Mouse (Mus musculus) kidney, adult 11 months (tissue): ENCODE measurements around the gene Iqgap1.
A peak's percentile ranks its signal among the peaks of the same experiment; 100 is the strongest.
"Not testable (repeated sequence)": the region's sequence is repeated elsewhere in the genome, so short reads cannot be mapped to it uniquely, and the experiment has no call there.

Experiments used
- DNase-seq: peaks from one replicate; pipeline ENCODE4 v3.0.0; 2022

Gene Iqgap1

DNA sequence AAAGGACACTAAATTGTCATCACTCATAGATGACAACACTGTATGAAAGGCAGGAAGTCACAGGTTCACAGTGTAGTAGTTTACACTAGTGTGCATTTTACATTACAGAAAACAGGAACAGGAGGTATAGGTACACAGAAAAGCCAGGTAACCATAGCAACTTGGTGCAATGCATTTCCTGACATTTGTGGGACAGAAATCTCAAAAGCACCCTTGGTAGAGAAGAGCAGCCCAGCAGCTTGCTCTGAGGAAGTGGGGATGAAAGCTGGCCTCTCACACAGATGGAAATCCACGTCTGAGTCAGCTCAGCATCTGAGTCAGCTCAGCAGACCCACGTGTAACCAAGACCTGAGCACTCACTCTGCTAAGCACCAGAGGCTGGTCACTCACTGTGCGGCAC lies 59.7 kb downstream of the Iqgap1 start:
- DNase-seq: no peak

GRCm38 (mm10) chr7:80763864-80764437 lies 61.8 kb downstream of the Iqgap1 start:
- peak; percentile 65 for DNase-seq

- DNase-seq: peak; percentile 66
These were observed 63.5 kb downstream of the Iqgap1 start for GRCm38 (mm10) chr7:80762297-80762696.

DNA sequence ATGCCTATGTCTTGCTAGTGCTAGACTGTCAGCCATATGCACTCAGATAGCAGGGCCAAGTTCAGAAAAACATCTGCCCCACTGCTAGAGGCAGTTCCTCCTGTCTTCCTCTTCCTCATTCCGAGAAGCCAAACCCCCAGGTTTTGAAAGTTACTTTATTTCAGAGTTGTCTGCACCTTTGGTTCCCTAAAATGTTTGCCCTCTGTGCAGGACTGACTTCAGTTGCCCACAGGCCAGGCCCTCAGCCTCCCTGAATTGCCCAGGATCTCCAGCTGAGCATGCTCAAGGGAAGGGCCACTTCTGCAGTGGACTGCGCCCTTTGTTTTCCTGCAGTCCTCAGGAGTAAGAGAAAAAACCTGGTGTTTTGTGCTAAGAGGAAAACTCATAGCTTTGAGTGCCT lies 71.7 kb downstream of the Iqgap1 start:
- no peak for DNase-seq

- DNase-seq: peak; percentile 93
These were observed 72.2 kb downstream of the Iqgap1 start for GRCm38 (mm10) chr7:80753613-80754012.

- no peak for DNase-seq
These were observed 76.2 kb downstream of the Iqgap1 start for GRCm38 (mm10) chr7:80749624-80750023.

GRCm38 (mm10) chr7:80749109-80749508 lies 76.7 kb downstream of the Iqgap1 start:
- DNase-seq: not testable (repeated sequence)

- DNase-seq: no peak
These were observed 78.4 kb downstream of the Iqgap1 start for GRCm38 (mm10) chr7:80747371-80747770.

DNA sequence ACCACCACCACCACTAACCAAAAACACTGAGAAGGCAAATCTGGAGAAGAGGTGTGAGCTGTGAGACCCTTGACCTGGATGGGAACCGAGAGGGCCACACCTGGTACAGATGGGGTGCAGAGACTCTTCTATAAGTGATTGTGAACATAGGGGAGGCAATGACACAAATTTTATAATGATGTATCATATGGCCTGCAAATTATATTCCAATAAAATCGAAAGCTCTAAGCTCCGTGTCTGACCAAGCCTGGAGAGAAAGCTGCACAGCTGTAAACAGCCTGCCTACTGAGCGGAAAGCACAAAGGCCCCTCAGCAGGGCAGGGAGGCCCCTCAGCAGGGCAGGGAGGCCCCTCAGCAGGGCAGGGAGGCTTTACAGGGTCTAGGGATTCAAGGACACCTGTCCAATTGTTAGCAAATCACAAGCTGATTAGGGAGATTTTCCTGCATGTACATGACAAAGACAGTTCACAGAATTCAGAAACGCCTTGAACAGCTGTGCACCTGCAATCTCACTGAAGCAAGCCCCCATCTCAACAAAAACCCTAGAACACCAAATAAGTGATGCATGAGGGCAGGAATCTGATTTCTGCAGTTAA lies 79.5 kb downstream of the Iqgap1 start:
- no peak for DNase-seq

GRCm38 (mm10) chr7:80745746-80746145 lies 80.0 kb downstream of the Iqgap1 start:
- DNase-seq: no peak

DNA sequence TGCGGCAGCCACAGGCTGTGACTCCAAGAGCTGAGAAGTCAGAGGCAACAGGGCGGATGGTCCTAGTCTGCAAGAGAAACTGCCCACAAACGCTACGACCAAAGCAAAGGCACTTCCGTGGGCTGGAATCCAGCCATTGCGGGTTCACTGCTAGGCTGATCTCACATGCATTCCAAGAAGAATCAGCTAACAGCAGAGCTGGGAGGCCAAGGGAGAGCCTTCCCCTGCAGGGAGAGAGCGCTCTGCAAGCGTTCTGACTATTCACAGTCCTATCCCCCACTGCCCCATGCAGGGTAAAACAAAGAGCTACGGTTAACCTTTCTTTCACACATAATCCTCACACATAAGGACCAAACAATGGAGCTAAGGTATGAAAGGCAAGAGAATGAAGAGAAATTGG lies 80.5 kb downstream of the Iqgap1 start:
- DNase-seq: no peak

DNA sequence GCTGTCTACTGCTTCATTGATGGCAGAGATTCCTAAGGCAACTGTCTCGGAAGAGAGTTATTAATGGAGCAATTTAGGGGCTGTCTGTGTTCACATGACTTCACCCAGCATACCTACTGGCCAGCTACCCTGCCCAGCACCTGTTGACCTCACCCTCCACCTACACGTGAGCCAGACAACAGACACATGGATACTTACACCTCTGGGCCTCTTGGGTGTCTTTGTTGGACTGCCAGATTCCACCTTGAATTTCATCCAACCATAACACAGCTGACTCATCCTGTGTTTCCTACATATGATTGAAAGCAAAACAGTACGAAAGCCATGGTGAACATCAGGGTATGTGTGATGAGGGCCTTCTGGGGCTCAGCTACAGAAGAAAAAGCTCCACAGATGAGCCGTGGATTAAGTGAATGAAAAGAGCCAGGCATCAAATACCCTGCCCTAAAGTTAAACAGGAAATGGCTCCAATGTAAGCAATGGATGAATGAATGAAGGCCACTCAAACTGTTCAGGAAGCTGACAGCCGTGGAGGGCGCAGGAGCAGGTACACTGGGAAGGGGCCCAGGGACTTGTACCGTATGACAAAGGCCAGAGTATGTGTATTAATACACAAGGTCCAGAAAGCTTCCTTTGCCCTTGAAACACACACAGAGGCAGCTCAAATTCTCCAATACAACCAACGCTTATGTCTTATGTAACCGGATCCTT lies 81.7 kb downstream of the Iqgap1 start:
- DNase-seq: no peak

- no peak for DNase-seq
These were observed 83.1 kb downstream of the Iqgap1 start for GRCm38 (mm10) chr7:80742671-80743070.

DNA sequence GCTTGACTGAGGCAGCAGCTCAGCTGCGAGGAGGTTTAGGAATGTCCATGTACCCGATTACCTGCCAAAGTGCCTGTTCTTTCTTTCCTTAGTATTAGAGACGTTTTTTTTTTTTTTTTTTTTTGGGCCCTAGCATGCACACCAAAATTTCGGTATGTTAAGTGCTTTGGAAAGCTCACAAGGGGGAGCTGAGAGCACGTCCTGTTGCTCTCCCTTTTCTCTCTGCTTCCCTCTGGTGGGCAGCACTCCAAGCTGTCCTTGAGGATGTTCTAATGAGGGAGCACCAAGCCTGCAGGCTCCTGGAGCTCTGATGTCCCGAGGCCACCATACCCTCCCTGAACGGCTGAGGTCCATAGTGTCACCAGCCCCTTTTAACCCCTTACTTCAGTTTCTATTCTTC lies 84.8 kb downstream of the Iqgap1 start:
- peak; percentile 53 for DNase-seq

- no peak for DNase-seq
These were observed 89.6 kb downstream of the Iqgap1 start for GRCm38 (mm10) chr7:80736199-80736598.

DNA sequence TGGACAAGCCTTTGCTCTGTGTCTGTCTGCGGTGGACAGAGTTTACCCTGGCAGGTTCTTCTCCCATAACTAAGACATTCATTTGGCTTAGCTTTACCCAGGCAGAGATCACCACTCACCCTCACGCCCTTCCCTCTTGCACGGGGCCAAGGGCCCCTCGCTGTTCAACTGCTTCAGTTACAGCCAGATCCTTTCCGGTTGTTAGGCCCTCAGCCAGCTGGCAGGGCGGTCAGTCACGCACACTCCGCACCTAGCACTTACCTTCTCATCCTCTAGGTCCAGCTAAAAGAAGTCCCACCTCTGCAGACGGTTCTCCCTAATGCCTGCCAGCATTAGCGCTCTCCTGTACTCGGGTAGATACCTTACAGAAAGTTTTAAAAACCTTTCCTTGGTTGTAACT lies 92.8 kb downstream of the Iqgap1 start:
- DNase-seq: no peak

DNA sequence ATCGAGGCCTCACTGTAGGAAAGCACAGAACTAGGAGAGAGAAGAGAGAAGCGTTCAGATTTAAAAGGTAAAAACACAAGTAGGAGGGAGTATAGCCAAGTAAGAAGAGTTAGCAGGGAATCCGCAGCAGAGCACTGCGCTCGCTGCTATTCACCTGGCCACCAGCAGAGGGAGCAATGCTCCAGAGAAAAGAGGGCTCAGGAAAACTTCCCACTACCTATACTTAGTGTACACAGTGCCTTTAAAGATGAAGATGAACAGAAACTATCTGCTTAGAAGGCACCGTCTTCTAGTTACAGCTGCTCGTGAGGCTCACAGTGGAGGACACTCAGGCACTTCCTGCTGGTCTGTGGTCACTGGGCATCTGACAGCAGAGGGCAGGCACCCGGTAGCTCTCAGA lies 96.1 kb downstream of the Iqgap1 start:
- DNase-seq: peak; percentile 32

GRCm38 (mm10) chr7:80721041-80721440 lies 104.7 kb downstream of the Iqgap1 start:
- DNase-seq: no peak

DNA sequence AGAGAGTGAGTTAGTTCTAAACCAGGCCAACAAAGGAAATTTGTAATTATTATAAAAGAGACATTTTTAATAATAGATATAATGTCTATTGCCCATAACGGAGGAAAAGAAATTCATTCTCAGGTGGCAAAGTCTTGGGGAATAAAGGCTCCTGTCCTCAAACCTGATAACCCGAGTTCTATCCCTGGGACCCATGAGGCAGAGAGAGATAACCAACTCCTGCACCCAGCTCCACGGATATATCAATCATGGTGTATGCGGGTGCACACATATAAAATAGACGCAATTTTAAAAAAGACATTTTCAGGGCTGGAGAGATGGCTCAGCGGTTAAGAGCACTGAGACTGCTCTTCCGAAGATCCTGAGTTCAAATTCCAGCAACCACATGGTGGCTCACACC lies 106.2 kb downstream of the Iqgap1 start:
- DNase-seq: no peak

DNA sequence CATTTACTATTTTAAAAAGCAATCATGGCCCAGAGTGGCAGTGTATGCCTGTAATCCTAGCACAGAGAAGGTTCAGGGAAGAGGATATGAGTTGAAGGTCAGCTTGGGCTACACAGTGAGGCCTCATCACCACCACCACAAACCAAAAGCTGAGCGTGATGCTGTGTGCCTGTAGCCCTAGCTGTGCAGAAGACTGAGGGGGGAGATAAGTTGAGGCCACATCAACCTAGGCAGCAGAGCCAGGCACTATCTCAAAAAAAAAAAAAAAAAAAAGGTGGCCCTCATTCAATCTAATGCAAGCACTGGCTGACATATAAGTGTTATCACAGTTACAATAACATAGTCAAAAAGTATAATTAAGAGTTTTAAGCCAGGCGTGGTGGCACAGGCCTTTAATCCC lies 106.7 kb downstream of the Iqgap1 start:
- DNase-seq: no peak

DNA sequence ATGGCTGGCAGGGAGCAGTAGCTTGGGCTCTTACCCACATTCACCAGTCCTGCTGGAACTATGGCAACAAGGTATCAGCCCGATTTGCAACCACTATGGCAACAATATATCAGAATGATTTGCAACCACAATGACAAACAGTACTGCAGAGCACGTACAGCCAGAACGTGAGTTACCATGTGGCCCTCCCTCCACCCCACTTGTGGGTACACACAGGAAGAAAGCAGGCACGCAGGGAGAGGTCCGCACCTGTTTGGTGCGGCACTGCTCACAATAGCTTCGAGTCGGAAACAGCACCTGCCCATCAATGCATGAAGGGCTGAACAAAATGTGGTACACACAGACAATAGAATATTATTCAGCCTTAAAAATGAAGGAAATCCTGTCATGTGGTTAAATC lies 107.3 kb downstream of the Iqgap1 start:
- no peak for DNase-seq

DNA sequence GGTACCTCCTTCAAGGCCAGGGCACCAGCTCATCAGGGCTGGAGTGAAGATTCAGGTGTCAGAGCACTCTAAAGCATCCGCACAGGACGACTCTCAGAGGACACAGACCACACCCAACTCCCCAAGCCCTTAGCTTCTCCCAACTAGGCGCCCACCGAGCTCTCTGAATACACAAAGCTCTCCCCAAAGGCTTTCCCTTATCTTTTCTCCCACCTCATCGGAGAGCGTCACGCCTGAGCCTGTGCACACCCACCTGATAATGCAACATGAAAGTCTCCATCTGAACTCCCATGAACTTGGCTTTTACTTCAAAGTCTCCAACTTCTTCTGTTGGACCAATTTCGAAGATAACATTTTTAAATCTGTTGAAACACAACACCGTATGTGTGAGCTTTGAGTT lies 109.0 kb downstream of the Iqgap1 start:
- no peak for DNase-seq

GRCm38 (mm10) chr7:80715306-80715705 lies 110.5 kb downstream of the Iqgap1 start:
- DNase-seq: no peak

GRCm38 (mm10) chr7:80711496-80711895 lies 114.3 kb downstream of the Iqgap1 start:
- no peak for DNase-seq

DNA sequence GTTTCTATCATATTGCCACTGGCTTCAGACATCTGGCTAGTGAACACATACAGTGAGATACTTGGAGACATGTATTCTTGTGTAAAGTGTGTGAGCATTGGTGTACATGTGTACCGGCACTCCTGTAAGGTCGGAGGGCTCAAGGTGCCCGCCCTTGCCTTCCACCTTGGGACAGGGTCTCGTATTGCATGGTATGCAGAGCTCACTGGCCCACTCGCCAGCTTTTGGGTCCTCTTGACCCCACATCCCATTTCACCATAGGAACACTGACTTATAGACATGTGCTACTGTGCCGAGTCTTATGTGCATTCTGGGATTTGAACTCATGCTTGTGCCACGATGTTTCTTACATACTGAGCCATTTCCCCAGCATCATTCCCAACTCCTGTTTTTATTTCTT lies 115.4 kb downstream of the Iqgap1 start:
- no peak for DNase-seq
